Mouse (Mus musculus): ENCODE data around the gene Adam22.

DNA sequence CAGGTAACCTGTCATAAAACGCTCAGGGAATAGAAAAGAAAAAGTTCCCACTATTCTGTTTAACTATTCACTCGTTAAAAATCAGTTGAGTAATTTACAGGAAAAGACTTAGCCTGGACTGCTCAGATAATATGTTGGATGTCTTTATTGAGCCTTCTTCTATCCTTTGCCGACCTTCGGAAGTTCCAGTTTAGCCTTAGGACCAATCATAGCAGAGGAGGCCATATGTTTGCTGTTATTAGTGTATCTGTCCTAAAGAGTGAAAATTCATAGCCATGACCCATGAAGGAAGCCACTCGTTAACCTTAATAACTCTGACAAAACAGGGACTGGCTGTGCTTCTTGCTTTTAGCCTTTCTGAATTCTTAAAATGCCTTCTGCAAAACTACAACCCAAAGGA is 41.3 kb downstream of the Adam22 start:
- TF ChIP-seq CTCF (IDR thresholded peaks at IDR 0.05; ENCODE audit: borderline replicate concordance, insufficient read depth, low read depth, low read length) = no peak
- TF ChIP-seq POLR2A (IDR thresholded peaks at IDR 0.05; ENCODE audit: borderline replicate concordance, insufficient read depth, low read length) = no peak

Measured in cerebellum, adult 2 months (tissue).